Mouse (Mus musculus) thymus, postnatal 4 days (tissue): ENCODE measurements around the gene Csnk1e.

Experiments
- DNase-seq: peaks from one replicate; pipeline ENCODE4 v3.0.0; 2021

Csnk1e gene

DNA sequence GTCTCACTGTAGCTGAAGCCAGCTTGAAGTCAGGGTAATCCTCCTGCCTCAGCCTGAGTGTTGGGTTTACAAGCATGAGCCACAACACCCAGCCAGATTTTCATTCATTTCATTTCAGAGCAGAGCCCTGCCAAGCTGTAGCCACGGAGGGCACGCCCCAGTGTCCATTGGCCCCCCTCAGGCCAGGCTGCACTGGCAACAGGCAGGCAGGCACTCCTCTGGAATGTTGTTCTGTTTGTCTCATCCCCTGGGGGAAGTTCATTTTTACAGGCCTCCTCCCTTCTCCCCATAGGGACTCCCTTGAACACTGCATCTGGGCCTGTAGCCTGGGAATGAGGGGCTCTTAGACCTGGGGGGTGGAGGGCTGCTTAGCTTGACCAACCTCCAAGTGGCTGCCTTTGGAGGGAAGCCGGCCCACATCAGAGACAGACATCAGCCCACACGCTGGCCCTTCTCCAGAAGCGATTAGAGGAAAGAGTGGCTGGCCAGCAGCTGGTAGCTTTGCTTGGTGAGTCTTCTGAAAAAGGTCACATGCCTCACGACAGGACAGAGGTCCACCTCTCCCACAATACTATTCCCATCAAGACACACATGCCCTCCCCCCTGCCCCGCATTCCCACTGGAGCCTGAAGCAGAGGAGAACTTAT lies 63.8 kb downstream of the Csnk1e start:
- DNase-seq = no peak

DNA sequence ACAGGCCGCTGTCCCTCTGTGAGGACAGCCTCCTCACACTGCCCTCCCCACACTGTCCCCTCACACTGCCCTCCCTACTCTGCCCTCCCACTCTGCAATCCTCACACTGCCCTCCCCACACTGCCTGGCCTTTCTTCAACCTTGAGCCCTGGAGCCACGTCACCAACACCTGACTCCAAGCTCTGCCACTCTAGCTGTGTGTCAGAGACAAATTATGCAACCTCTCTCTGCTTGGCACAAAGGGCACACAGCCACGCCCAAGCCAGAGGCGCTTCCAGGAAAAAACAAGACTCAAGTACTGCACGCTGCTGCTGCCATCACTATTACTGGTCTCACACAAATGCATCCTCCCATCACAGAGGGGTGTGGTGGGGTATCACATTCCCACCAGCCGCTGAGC lies 64.9 kb downstream of the Csnk1e start:
- no peak for DNase-seq

DNA sequence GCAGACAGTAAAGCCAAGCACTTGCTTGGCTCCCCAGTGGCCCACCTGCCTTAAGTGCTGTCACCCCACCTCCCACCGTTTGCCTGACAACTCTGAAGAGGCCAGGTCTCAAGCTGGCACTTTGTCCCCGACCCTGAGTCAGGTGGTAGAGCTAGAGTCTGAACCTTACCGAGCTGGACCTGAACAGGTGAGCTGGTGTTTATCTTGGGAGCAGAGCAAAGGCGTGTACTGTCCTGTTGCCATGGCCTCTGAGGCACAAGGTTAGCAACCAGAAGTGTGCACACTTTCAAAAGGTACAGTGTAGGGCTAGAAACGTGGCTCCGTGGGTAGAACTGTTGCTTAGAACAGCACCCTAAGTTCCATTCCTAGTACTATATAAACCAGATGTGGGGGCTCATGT lies 67.2 kb downstream of the Csnk1e start:
- DNase-seq = no peak

DNA sequence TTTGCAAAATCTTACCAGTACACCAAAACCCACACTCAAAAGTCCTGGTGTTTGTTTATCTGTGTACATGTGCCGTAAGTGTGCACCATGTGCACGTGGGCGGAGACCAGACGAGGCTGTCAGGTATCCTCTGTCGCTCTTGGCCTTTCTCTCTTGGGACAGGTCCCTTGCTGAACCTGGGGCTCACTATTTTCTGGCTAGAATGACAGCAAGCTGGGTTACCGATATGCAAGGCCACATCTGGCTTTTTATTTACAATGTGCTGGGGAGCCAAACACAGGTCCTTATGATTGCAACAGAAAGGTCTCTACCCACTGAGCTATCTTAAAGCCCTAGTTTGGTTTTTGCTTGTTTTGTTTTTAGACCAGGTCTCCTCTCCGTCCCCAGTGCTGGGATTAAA lies 67.8 kb downstream of the Csnk1e start:
- DNase-seq = no peak

DNA sequence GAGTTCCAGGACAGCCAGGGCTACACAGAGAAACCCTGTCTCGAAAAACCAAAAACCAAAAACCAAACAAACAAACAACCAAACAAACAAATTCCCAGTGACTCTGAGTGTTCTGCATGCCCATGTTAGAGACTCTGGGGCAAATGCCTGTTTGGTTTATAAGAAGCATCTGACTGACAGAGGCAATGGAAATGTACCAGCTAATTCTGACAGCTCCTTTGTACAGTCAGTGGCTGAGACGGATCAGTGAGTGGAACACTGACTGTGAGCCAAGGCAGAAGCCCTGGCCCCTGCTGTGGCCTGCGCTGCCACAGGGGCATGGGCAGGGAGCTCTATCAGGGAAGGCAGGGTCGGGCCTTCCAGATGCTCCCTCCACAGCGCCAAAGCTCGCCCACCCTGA lies 68.3 kb downstream of the Csnk1e start:
- no peak for DNase-seq

DNA sequence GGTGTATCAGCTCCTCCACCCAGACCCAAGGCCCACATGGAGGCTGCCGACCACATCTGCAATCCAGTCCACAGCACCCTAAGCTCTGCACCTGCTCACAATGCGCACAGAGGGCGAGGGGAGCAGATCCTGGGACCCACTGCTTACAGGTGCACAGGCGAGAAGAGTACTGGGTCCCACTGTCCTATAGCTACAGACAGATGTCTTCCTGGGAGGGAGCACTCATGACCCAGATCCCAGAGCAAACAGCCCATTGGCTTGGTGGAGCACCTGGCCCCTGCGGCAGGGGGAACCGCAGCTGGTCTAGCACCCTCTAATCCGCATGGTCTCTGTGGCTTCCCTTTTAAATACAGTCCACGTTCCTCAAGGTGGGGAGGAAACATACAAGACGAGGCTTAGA lies 73.7 kb downstream of the Csnk1e start:
- peak; percentile 68 for DNase-seq

DNA sequence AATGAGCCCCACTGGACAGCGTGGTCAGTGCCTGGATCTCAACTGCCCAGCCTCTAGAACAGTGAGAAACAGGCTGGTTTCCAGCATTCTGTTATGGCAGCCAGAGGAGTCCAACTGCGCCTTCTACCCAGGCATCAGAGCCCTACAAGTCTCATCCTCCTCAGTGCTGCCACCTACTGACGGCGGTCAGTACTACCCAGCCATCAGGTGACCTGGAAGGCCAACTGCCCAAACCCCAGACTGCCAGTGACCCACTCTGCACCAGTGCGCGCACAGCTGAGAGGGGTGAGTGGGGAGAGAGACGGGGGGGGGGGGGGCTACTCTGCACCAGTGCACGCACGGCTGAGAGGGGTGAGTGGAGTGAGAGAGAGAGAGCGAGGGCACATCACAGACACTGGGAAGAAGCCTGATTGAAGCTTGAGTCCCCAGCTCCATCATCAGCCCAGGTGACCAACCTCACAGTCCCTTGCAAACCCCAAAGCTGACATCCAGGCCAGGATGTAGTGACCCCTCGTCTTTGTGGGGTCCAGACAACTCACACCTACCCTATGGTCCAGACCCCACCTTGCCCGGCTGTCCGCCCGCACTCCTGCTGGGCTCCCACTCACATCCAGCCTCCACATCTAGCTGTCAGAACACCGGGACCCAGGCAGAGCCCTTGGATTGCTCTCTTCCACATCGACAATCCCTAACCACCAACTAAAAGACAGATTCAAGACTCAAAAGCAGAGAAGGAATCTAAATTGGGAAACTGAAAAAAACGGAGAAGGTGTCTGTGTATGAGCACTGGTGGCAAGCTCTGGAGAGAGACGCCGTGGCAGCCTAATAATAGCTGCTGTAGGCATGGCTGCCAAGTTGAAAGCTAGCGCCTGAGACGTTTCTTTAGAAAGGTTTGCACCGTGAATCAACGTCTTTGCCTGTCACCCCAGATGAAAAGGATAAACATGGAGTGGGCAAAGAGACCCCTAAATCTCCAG lies 74.6 kb downstream of the Csnk1e start:
- DNase-seq = peak; percentile 82

DNA sequence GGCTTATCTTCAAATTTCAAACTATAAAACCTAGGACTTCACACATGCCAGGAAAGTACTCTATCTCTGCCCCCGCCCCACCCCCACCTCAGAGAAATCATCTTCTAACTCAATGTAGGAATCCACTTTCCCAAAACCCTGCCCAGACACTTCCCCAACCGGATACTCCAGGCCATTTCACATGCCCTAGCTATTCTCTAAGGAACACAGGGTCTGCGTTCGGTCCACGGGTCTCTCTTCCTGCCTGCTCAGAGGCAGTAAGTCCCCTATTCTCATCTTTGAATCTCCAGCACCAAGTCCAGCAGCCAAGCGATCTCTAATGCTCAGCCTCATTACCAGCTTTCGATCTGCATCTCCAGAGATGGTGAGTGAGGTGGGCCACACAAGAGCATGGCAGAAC lies 75.7 kb downstream of the Csnk1e start:
- DNase-seq = no peak

DNA sequence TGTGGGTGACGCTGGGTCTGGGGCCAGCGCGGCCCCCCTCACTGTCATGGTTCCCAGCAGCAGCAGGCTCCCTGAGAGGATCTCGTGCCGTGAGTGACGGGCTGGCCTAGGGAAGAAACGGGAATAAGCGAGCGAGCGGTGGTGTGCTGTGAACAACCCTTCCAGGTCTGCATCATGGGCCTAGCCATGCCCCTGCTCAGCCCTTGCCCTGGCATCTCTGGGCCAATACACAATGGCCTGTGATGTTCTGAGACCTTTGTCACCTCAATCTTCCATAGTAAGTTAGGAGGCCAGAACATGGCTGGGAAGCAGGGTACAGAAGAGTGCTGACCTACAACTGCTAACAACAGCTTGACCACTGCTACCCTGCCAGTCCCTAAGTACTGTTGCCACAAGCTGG lies 76.8 kb downstream of the Csnk1e start:
- no peak for DNase-seq

DNA sequence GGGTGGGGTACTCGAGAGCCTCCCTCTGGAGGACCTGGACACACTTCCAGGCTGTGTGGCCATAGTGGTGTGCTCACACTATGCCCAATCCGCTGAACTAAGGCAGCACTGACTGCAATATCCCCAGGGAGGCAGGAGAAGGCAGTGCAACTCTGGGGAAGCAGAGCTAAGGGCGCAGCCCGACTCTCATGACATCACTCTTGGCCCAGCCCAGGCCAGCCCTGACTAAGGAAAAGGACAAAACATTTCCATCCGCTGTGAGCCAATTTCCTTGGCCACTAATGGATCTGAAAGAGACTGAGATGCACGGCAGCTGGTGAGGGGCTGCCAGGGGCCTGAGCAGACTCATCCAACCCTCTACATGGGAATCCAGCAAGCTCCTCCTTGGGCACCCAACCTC lies 77.7 kb downstream of the Csnk1e start:
- DNase-seq = no peak

DNA sequence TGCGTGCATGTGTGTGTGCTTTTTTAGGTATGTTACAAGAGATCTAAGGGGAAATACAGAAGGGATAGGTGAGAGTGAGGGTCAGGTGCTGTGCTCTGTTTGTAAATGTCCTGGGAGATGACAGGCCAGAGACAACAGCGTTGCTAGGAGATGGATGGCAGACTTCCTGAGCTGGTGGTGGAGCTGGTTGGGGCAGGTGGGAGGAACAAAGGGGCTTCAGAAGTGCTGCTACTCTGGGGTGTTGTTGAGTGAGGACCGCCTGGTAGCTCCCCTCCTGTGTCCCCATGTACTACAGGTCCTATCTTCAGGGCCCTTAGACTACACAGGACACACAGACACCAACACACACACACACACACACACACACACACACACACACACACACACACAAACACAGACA lies 80.6 kb downstream of the Csnk1e start:
- DNase-seq = peak; percentile 70

DNA sequence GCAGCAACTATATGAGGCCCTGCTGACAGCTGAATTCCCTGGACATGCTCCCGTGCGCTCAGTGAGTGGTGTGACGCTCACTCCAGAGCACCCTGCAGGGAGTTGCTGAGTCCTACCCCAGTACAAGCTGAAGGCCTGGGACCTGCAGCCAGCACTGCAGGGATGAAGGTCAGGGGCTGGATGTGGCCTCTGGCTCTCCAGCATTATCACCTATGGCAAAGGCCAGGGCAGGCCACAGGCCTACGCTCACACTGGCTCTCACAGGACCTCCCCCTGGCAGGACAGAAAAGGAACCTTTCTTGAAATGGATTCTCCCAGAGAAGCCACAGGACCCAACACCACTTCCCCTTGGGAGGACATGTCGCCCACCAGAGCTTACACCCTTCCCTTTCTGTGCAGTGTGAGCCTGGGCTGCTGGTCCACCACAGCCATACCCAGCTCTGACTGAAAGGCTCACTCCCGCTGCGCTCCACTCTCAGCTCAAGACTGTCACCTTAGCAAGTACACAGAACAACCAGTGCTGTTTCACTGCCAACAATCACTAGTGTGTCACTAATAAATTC lies 85.0 kb downstream of the Csnk1e start:
- DNase-seq = no peak

DNA sequence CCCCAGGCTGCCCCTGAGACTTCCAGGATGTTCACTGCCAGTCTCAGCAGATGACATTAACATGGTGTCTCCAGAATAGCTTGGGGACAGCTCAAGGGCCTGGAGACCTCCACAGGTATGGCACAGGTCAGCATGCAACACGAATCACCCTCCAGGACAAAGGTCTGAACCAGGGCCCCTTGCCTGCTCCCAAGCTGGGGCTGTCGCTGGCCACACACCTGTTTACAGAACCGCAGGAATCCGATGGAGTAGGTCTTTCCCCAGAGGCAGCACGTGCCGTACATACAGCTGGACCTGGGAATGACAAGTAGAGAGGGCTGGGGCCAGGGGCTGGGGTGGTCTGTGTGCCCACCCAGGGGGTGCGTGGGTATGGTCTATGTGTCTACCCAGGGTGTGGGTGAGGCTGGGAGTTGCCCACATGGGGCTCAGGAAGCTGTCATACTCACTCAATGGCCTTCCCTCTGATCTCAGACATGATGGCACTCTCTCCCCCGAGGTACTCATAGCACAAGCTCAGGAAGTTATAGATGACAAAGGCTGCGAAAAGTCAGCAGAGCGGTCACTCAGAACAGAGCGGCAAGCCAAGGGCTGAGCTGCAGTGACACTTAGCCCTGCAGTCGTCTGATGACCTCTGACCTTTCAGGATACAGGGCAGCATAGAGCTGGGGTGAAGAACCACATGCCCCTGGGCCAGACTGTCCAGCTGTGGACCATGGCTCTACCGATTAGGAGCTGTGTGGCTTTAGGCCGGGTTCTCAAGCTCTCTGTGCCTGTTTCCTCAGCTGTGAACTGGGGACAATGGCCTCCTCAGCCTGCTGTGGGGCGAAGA lies 85.7 kb downstream of the Csnk1e start:
- DNase-seq = no peak

DNA sequence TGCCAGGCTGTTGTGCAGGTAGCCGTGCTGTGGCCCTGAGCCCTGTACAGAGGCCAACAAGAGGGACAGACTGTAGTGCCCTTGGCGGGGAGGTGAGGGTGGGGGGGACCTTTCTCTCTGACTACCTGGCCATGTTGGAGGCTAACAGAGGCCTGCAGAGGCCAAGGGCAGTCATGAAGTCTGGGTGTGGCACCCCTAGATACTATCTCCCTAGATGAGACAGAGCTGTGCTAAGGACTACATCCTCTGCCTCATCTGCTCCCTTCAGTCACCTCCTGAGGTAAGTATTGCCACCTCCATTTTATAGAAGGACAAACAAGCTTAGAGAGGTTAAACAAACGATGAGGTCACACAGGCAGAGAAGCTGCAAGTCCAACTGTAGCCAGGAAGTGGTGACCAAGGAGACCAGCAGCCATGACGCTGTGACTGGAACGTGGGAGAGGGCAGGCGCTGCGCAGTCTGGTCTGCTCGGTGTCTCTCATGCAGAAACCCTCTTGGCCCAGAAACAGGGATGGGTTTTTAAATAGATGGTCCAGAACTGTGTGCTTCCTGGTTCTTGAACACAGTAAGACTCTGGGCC lies 86.4 kb downstream of the Csnk1e start:
- no peak for DNase-seq

DNA sequence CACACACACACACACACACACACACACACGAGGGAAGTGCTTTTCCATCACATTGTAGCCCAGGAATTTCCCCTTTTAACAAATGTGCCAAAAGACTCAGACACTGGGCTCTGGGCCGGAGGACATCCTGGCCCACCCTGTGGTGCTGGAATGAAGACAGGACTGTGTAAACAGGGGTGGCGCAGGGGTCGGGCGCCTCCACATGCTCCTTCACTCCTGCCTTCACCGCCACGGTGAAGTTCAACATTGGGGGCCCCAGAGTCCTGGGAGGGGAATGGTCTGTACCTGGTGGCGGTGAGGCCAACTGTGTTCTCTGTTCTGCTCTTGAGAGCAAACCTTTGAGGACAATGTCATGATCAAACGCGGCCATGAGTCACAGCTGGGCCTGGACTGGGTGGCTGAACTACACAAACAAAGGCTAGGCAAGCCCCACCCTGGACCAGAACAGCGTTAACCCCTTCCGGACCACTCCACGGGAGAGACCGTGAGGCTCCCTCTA lies 87.0 kb downstream of the Csnk1e start:
- DNase-seq = no peak
